Mouse (Mus musculus) left cerebral cortex, postnatal 25 days (tissue): ENCODE results near the gene Olfr223. TPM values are rescaled to one million over a fixed set of nuclear protein-coding genes. Genes with fewer than 3 reads are reported as not detected.
"Not testable (repeated sequence)": the region's sequence is repeated elsewhere in the genome, so short reads cannot be mapped to it uniquely, and the experiment has no call there.

ENCODE experiments used
- DNase-seq, 2 experiments: peaks; one replicate each; pipeline ENCODE4 v3.0.0; 2022; ENCODE audit warnings: low spot score in 2 of 2, mixed read lengths in 1 of 2
- intact Hi-C: fragments of 180-260 bp; cut with DNase I; formaldehyde crosslinking; loops from one replicate; pipeline ENCODE4 v1.15.1; 2025
- total RNA-seq, 2 experiments: library from RNA; stranded (reverse); gene quantifications; 2 replicates each; pipeline ENCODE4 v1.2.3; 2021

Olfr223 gene
- total RNA-seq, 2 experiments from 2014 or later = not detected

DNA sequence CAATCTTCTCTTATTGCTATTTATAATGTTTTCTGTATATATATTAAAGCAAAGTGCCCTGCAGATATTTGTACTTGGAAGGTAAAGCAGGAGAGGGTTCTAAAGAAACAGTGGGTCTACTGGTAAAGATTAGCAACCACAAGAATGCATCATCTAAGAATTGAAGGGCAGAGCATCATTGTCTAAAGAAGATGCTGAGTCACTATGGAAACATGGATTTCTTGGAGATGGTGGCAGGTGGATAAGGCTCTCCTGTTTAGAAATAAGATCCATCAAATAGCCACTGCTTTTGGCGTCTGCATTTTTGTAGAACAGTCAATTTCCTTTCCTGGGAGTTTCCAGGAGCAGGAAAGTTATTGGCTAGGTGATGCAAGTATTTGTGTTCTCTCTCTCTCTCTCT lies 9.2 kb upstream of the Olfr223 start:
- DNase-seq = no peak
- intact Hi-C loops = no loop called here

DNA sequence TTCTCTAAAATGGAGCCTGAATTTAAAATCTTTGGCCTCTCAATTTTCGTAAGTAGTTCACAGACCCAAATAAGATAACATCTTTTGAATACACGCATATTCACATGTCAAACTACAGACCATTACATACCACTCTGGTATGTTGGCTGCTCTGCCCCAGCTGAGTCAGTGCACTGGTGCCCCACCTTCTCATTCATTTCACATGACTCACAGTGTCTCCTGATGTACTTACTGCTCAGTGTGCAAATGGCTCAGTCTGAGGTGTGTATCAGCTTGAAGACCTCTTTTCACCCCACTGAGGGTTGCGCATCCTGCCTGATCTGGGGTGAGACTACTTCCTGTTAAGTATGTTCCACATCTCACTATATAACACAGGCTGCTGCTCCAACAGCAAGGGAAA lies 7.8 kb upstream of the Olfr223 start:
- no peak for DNase-seq
- intact Hi-C loops = no loop called here

DNA sequence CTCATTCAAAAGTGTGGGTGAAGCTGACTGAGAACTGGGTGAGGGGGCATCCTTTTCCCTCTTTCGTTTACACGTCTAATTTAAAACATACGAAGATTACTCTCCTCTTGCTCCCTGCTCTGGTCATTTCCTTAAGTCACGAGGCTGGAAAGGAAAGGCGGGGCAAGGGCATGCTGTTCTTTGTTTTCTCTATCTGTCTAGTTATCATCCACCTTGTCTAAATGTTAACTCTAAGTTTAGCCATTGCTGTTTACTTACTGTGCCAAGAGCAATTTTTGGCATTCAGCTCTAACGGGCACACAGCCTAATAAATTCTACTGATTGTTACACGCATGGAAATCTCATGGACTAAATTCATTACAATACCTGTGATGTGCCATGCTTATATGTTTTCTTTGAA lies 6.1 kb upstream of the Olfr223 start:
- intact Hi-C loops = no loop called here
- DNase-seq = no peak

DNA sequence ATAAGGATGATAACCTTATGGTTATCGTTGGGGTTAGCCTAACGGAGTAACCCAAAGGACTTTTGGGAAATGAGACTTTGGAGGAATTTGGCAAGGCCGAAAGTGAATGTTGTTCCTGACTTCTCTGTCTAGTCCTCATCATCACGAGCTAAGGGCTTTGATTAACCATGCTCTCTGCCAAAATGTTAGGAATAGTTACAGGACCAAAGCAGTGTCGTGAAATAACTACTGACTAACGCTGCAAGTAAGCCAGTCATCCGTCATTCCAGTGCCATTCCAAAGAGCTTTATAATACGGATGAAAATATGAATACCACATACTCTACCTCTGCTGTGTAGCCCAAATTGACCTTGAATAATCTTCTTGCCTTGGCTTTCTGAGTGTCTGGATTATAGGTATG lies 3.9 kb upstream of the Olfr223 start:
- intact Hi-C loops = no loop called here
- DNase-seq = no peak

DNA sequence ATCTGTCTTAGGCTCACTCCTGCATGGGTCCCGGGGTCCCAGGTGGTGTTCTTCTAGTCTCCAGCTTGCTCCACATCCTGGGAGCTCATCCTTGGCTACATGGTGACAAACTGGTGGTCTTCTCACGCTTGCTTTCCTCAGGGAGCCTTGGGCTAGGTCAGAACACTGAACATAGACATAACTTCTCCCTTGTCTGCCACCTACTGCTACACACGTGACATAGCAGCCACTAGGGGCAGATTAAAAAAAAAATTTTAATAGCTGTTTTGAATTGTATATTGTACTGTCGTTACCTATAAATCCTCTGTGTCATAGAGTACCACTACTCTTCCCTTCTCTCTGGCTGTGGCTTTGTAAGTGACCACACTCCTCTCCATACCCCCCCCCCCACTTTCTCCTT lies 3.0 kb upstream of the Olfr223 start:
- DNase-seq = no peak
- intact Hi-C loops = no loop called here

DNA sequence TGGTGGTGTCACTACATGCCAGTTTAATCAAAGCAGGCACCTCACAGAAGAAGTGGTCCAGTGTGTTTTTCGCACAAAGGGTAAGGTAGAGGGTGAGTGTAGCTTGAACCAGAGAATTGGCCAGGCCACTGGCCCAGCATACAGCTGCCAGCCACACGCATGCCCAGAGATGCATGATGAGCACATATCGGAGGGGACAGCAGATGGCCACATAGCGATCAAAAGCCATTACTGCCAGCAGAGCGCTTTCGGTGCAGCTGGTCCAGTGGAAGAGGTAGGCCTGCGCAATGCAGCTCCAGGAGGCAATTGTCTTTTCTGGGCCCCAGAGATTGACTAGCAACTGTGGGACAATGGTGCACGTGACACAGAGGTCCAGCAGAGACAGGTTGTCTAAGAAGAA lies 3.6 kb downstream of the Olfr223 start:
- intact Hi-C loops = no loop called here
- DNase-seq = no peak

DNA sequence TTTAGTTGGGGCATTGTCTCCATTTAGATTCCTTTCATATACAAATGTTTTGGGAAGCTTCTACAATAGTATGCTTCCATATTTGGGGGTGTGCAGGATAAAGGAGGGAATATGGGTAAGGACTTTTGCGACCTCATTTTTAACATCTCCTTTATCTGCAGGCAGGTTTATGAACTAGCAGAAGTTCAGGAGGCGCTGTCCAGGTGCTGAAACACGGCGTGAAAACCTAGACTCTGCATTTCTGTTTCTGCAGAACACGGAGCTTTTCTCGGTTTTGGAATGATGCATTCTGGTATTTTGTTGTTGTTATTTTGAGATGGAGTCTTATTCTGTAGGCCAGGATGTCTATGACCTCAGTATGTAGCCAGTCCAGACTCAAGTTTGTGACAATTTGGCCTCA lies 8.6 kb downstream of the Olfr223 start:
- intact Hi-C loops = no loop called here
- DNase-seq = no peak

DNA sequence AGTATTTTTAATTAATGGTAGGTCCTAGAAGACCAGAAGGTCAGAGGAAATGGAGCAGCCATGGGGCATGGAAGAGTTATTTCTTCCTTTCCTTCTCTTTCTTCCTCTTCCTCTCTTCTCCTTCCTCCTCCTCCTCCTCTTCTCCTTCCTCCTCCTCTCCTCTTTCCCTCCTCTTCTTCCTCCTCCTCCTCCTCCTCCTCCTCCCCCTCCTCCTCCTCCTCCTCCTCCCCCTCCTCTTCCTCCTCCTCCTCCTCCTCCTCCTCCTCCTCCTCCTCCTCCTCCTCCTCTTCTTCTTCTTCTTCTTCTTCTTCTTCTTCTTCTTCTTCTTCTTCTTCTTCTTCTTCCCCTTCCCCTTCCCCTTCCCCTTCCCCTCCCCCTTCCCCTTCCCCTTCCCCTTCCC lies 17.0 kb downstream of the Olfr223 start, which contains the start of gene Olfr222:
Olfr222 (minus strand) TSS at position 101 of the 400 bp plus-strand sequence.
- intact Hi-C loops, DNase-seq: not testable (repeated sequence)

DNA sequence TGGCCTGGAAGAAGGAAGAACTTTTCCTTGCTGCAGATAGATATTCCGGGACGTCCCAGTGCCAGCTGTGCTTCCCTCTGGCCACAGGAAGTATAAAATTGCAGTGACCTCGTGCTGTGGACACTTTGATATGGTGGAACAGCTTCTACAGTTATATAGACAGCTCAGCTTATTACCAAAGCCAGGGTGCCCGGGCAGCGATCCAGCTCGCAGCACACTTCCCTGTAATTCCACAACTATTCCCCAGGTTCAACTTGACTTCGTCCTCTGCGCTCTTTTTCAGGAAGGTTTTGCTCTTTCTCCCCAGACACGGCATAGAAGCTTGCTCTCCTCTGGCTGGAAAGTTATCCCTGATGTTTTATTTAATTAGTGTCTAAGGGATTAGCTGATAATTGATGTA lies 17.4 kb downstream of the Olfr223 start:
- no peak for DNase-seq
- intact Hi-C loops = no loop called here

DNA sequence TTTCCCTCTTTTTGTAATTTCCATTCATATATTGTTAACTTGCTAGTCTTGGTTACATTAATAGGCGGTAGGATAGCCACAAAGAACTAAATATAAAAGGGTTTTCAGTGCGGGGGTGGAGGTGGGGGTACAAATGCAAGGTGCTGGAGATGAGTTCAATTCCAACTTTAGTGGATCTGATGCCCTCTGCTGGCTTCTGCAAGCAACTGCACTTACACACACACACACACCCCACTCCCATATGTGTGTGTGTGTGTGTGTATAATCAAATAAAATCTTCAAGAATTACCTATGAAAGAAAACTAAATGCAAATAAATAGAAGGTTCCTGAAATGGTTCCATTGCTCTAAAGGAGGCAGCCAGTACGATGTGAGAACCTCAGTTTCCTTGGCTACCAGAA lies 23.8 kb downstream of the Olfr223 start:
- intact Hi-C loops = loop anchor here (1.0 kb wide), 1 partner anchor 44 kb away; no protein-coding TSS in a partner anchor
- no peak for DNase-seq

DNA sequence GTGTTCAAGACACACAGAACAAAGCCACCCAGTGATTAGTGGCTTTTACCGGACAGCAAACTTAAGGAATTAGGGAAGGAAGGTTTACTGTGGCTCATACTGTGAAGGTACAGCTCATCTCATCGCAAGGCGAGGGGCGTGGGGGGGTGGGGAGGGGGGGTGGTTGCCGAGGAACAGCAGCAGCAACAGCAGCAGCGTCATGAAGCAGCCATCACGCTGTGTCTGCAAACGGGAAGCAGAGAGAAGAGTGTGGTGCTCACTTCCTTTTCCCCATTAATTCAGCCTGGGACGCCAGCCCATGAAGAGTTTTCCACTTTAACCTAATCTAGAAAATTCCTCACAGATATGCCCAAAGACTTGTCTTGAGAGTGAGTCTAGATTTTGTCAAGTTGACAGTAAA lies 30.3 kb downstream of the Olfr223 start:
- no peak for DNase-seq
- intact Hi-C loops = no loop called here

DNA sequence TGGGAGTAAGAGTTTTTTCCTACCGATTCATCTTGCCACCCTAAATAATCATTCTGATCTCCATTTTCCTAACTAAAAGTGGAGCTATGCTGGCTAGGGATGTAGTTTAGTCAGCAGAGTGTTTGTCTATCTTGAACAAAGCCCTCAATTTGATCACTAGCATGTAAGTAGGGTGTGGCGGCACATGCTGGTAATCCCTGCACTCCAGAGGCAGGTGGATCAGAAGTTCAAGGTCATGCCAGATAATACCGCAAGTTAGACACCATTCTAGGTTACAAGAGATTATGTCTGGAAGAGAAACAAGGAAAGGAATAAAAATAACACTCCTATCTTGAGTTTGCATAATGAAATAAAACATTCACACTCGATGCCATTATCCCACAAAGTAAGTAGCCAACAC lies 30.8 kb downstream of the Olfr223 start:
- DNase-seq = no peak
- intact Hi-C loops = no loop called here

DNA sequence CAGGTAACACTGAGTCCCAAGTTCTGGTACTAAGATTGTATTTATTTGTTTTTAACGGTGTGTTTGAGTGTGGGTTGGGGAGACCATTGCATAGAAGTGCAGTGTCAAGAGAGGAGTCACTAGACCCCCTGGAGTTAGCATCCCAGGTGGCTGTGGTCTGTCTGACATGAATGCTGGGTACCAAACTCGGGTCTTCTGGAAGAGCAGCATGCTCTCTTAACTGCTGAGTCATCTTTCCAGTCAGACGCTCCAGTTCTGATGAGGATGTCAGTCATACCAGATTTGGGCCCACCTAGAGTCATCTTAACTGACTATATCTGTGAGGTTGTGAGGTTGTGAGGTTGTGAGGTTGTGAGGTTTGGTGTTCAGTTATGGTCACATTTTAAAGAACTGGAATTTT lies 32.2 kb downstream of the Olfr223 start:
- DNase-seq = no peak
- intact Hi-C loops = no loop called here

DNA sequence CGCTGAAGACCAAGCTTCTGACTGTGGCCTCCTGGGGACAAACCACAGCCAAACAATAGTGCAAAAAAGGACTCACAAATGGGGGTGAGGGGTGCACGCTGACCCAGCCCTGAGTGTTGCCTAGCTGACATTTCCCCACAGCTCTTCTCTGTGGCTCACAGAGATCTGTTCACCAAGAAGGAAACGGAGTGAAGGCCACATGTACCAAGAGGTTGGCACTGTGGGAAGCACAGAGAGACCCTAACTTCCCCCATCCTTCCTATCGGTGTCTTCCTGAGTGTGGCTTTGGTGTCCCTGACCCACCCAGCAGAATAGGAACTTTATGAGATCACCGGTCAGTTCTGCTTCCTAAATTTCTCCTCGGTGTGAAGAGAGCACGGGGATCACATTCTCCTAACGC lies 38.6 kb downstream of the Olfr223 start:
- DNase-seq = no peak
- intact Hi-C loops = no loop called here

DNA sequence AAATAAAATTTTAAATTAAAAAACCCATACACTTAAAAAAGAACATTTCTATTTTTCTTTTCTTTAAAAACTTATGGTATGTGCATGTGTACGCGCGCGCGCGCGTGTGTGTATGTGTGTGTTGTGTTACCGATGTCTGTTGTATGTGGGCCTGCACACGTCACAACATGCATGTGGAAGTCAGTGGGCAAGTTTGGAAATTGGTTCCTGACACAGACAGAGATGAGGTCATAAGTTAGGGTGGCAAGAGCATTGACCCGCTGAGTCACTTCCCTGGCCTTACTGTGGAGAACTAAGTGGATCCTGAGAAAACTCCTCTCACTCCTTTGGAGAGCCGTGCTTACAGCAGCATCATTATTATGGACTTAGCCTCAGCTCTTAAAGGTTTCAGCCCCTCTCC lies 39.0 kb downstream of the Olfr223 start:
- no peak for DNase-seq
- intact Hi-C loops = no loop called here

DNA sequence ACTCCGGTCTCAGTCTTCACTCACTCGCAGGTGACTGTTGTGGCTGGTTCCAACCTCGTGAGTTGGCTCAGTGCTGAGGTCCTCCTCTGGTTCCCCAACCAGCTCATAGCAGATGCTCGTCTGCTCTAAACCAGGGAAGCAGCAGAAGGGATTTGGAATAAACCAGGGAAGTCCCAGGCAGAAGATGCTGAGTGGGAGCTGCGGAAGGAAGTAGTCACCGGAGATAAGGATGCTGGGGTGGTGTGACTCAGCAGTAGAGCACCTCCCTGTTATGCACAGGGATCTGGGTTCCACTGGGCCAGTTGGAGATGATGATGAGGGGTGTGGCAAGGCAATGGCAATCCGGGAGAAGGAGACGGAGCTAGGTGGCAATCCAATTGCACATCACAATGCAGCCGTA lies 49.1 kb downstream of the Olfr223 start:
- intact Hi-C loops = no loop called here
- DNase-seq = peak in 1 of 2 experiments; percentile 78

DNA sequence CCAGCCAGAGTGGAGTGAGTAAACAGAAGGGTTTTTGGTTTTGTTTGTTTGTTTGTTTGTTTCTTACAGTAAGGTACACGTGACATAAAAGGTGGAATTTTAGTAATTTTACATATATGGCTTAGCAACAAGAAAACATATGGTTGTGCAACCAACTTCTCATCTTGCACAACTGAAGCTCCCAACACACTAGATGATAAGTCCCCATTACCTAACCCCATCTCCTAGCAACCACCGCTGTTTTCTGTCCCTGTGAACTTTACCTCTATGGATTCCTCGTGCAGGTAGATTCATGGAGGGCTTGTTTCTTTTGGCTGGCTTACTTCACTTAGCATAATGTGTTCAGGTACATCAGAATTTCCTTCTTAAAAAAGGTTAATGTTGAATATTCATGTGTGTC lies 49.7 kb downstream of the Olfr223 start:
- no peak for DNase-seq
- intact Hi-C loops = no loop called here

DNA sequence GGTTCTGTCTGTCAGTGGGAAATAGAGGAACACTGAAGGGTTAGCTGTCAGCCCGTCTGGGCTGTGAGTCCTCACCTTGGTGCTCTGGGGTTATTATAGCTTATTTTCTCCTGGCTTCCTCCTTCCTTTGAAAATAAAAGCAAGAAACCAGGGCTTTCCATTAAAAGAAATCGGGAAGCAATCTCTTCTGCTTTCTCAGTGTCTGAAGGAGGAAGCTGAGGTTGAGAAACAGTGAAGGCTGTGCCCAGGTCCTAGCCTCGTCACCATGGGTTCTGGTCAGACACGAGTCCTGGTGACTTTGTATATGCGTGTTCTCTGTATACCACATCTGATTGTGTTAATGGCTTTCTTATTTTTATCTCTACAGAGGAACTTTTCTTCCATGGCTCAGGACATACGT lies 50.6 kb downstream of the Olfr223 start:
- peak in 1 of 2 experiments; percentile 33 for DNase-seq
- intact Hi-C loops = no loop called here

DNA sequence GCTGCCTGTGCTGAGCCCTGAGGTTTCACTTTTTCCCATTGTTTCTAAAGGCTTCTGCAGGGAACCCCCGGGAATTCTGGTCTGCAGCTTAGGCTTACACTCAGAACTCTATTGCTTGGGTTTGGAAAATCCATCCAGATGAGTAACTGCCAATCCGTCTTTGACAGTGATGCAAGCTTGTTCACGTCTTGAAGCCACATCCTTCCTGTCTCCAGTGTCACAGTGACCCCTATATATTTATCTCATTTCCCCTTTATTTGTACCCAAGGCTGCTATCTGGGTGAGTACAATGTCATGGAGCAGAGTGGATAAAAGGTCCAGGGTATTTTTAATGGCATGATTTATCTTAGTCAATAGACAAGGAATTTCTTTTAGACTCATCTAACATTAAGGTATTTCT lies 51.8 kb downstream of the Olfr223 start, which contains the start of gene Nlrp3:
Nlrp3 (plus strand) TSS at position 245 of the 400 bp plus-strand sequence.
- intact Hi-C loops = no loop called here
- DNase-seq = no peak

DNA sequence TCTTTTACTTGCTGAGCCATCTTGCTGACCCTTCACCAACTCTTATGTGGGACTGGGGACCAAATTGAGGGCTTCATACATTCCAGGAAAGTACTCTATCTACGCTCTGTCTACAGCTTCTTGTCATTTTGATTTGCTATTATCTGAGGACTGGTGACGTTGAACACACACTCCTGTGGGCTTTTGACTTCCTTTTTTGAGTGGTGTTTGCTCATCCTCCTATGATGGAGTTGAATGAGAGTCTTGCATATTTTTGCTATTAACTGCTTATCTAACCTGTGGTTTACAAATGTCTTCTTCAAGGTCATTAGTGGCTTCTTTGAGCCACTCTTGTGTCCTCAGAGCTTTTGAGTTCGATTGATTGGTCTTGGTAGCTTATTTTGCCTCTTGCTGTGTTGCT lies 53.0 kb downstream of the Olfr223 start:
- DNase-seq = no peak
- intact Hi-C loops = no loop called here
